Mouse (Mus musculus) intestine, embryonic 14.5 days (tissue): ENCODE measurements around the gene Cox8a. TPM values are rescaled to one million over a fixed set of nuclear protein-coding genes. Genes with fewer than 3 reads are reported as not detected.

ENCODE experiments used
- polyA plus RNA-seq: library from polyadenylated mRNA; unstranded; fragments of >200 nt; fragmentation: Nextera tagmentation; extraction: Ambion mirVana; gene quantifications from 2 replicates; pipeline ENCODE4 v1.2.1, GENCODE M21; 2014

Cox8a gene
- polyA plus RNA-seq, 1 experiment from 2014 or later = 1,347 TPM

Other genes with a start within 250 kb of the Cox8a start
- 111 and 199 TPM in 2 replicates for gene Ppp1r14b, start 242.6 kb downstream of the Cox8a start, polyA plus RNA-seq
- 123 and 138 TPM in 2 replicates for gene Plcb3, start 241.1 kb downstream of the Cox8a start, polyA plus RNA-seq
- gene Fkbp2, start 237.1 kb downstream of the Cox8a start, polyA plus RNA-seq = 96.9 and 103 TPM in 2 replicates
- 38.7 and 50.5 TPM in 2 replicates for gene Vegfb, start 230.0 kb downstream of the Cox8a start, polyA plus RNA-seq
- gene Dnajc4, start 225.0 kb downstream of the Cox8a start, polyA plus RNA-seq = 23.3 and 25.2 TPM in 2 replicates
- gene Nudt22, start 221.5 kb downstream of the Cox8a start, polyA plus RNA-seq = 14.6 and 16.1 TPM in 2 replicates
- 9.5 and 10.3 TPM in 2 replicates for gene Trpt1, start 221.5 kb downstream of the Cox8a start, polyA plus RNA-seq
- gene Fermt3, start 198.1 kb downstream of the Cox8a start, polyA plus RNA-seq = 7.0 and 7.3 TPM in 2 replicates
- 212 and 227 TPM in 2 replicates for gene Stip1, start 177.6 kb downstream of the Cox8a start, polyA plus RNA-seq
- 7.1 and 8.5 TPM in 2 replicates for gene Macrod1, start 160.8 kb downstream of the Cox8a start, polyA plus RNA-seq
- gene Flrt1, start 111.9 kb downstream of the Cox8a start, polyA plus RNA-seq = 3.6 TPM in 2 replicates
- gene Otub1, start 11.3 kb downstream of the Cox8a start, polyA plus RNA-seq = 205 and 224 TPM in 2 replicates
- 67.4 and 73.0 TPM in 2 replicates for gene Naa40, start 23.6 kb upstream of the Cox8a start, polyA plus RNA-seq
- gene Rcor2, start 49.7 kb upstream of the Cox8a start, polyA plus RNA-seq = 8.9 and 11.1 TPM in 2 replicates
- 48.7 and 54.0 TPM in 2 replicates for gene Mark2, start 124.2 kb upstream of the Cox8a start, polyA plus RNA-seq
- gene Spindoc, start 165.4 kb upstream of the Cox8a start, polyA plus RNA-seq = 23.7 and 24.3 TPM in 2 replicates
- 9.1 and 9.4 TPM in 2 replicates for gene 2700081O15Rik, start 200.0 kb upstream of the Cox8a start, polyA plus RNA-seq